ENCODE assay signal across 12 mouse cellular contexts in the genomic region with DNA sequence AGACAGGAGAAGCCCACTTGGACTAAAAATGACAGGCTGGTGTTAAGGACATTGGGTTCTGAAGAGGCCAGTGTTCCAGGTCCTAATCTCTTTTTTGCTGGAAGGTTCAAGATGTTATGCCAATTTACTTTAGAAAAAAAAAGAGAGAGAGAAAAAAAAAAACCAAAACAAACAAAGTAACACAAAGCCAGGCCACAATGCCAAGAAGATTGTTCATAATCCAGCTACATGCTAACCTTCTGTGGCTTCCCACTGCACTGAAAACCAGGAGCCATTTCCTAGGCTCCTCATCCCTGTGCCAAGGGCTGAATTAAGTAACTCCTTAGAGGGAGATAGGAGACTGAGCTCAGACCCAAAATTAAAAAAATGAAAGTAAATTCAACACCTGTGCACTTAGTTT. TPM values are rescaled to one million over a fixed set of nuclear protein-coding genes. Genes with fewer than 3 reads are reported as not detected.
DNase-seq lines count a peak whose midpoint lies in the region; ATAC-seq and TF ChIP-seq lines count a peak whose summit lies in the region.
"Had no signal": no experiment of that assay in that cellular context is flagged by ENCODE, and none has a peak within 500 bp of the region (broad histone marks: within the 10 kb centered on the region; RNA-seq: fewer than 3 reads in every experiment).

No protein-coding gene starts in this region.

- no peak overlapping the region for H3K27ac ChIP-seq in hindbrain, embryonic 14.5 days
- H3K27ac ChIP-seq in hindbrain, embryonic 10.5 days: no peak overlapping the region
- no peak overlapping the region for H3K27ac ChIP-seq in stomach, embryonic 15.5 days
- H3K27ac ChIP-seq in stomach, postnatal 0 days (replicated peaks): no peak overlapping the region
- no peak overlapping the region for H3K27ac ChIP-seq in limb, embryonic 10.5 days
- H3K27ac ChIP-seq: heart, embryonic 15.5 days had no signal

- TF ChIP-seq CTCF in stomach, postnatal 0 days (IDR thresholded peaks at IDR 0.05; ENCODE audit: low read depth): no peak

- no peaks in the 10 kb centered on the region for H3K27me3 ChIP-seq in hindbrain, embryonic 14.5 days (ENCODE audit: control insufficient read depth, insufficient read depth, low read length)
- no peaks in the 10 kb centered on the region for H3K27me3 ChIP-seq in hindbrain, embryonic 10.5 days (ENCODE audit: insufficient read depth, poor library complexity, severe bottlenecking)
- H3K27me3 ChIP-seq in stomach, embryonic 15.5 days (replicated peaks): no peaks in the 10 kb centered on the region
- no peaks in the 10 kb centered on the region for H3K27me3 ChIP-seq in stomach, postnatal 0 days (ENCODE audit: control insufficient read depth, insufficient read depth, low read length)
- H3K27me3 ChIP-seq in limb, embryonic 10.5 days (ENCODE audit: low read depth, poor library complexity, severe bottlenecking): no peaks in the 10 kb centered on the region
- H3K27me3 ChIP-seq: heart, embryonic 15.5 days had no signal

- DNase-seq in hindbrain, embryonic 14.5 days (ENCODE audit: low spot score): no peak
- no peak for DNase-seq in hindbrain, embryonic 10.5 days (ENCODE audit: low spot score)
- DNase-seq in stomach, postnatal 0 days (ENCODE audit: low spot score): no peak
- DNase-seq in limb, embryonic 10.5 days (ENCODE audit: low spot score): no peak
- DNase-seq in ovary, postnatal 36 days (ENCODE audit: low spot score): no peak
- DNase-seq in layer of hippocampus, adult 8-10 months (ENCODE audit: low spot score in 2 of 2): no peak
- DNase-seq: cerebellum, adult 9-10 months; gastrocnemius, postnatal 10 days; kidney, adult 11 months; spleen, adult 18-20 months had no signal

- no peak overlapping the region for H3K4me3 ChIP-seq in hindbrain, embryonic 14.5 days (replicated peaks; ENCODE audit: low read length)
- no peak overlapping the region for H3K4me3 ChIP-seq in hindbrain, embryonic 10.5 days
- H3K4me3 ChIP-seq in stomach, embryonic 15.5 days (replicated peaks): no peak overlapping the region
- H3K4me3 ChIP-seq in stomach, postnatal 0 days (ENCODE audit: low read depth, low read length): no peak overlapping the region
- H3K4me3 ChIP-seq in limb, embryonic 10.5 days: peak overlapping the region; percentile 99; the same call in 1 of the 2 replicates
- H3K4me3 ChIP-seq: heart, embryonic 15.5 days had no signal

- H3K4me2 ChIP-seq in hindbrain, embryonic 14.5 days (replicated peaks): peak overlapping the region; percentile 80
- H3K4me2 ChIP-seq in stomach, embryonic 15.5 days: peak overlapping the region; percentile 88
- no peak overlapping the region for H3K4me2 ChIP-seq in stomach, postnatal 0 days (replicated peaks; ENCODE audit: low read depth)

- peaks cover 25% of the 10 kb centered on the region for H3K36me3 ChIP-seq in hindbrain, embryonic 14.5 days (replicated peaks; ENCODE audit: control insufficient read depth, insufficient read depth)
- peaks cover 38% of the 10 kb centered on the region for H3K36me3 ChIP-seq in hindbrain, embryonic 10.5 days
- H3K36me3 ChIP-seq in stomach, embryonic 15.5 days: 0 out of 2 replicates have a peak, but pooled peaks cover 4% of the 10 kb centered on the region
- no peaks in the 10 kb centered on the region; the same call in 1 of the 2 replicates for H3K36me3 ChIP-seq in stomach, postnatal 0 days (ENCODE audit: control insufficient read depth, insufficient read depth, low read length)
- H3K36me3 ChIP-seq in limb, embryonic 10.5 days: peaks cover 39% of the 10 kb centered on the region
- H3K36me3 ChIP-seq: heart, embryonic 15.5 days had no signal

- H3K9me3 ChIP-seq in hindbrain, embryonic 14.5 days (ENCODE audit: control insufficient read depth, low read length): no peaks in the 10 kb centered on the region
- no peaks in the 10 kb centered on the region for H3K9me3 ChIP-seq in hindbrain, embryonic 10.5 days
- H3K9me3 ChIP-seq in stomach, embryonic 15.5 days: no peaks in the 10 kb centered on the region
- H3K9me3 ChIP-seq in stomach, postnatal 0 days (ENCODE audit: control insufficient read depth, low read length): no peaks in the 10 kb centered on the region
- no peaks in the 10 kb centered on the region for H3K9me3 ChIP-seq in limb, embryonic 10.5 days (replicated peaks)
- H3K9me3 ChIP-seq: heart, embryonic 15.5 days had no signal

- H3K4me1 ChIP-seq in hindbrain, embryonic 14.5 days (replicated peaks; ENCODE audit: control insufficient read depth, insufficient read depth, low read length): peaks cover 17% of the 10 kb centered on the region; the same call in 1 of the 2 replicates
- peaks cover 16% of the 10 kb centered on the region for H3K4me1 ChIP-seq in hindbrain, embryonic 10.5 days (replicated peaks)
- H3K4me1 ChIP-seq in stomach, embryonic 15.5 days: peaks cover 10% of the 10 kb centered on the region; the same call in 1 of the 2 replicates
- no peaks in the 10 kb centered on the region for H3K4me1 ChIP-seq in stomach, postnatal 0 days (replicated peaks; ENCODE audit: control insufficient read depth, insufficient read depth)
- H3K4me1 ChIP-seq in limb, embryonic 10.5 days: peaks cover 18% of the 10 kb centered on the region

- no peak for ATAC-seq in hindbrain, embryonic 14.5 days (ENCODE audit: low FRiP score)
- no peak for ATAC-seq in stomach, embryonic 15.5 days (ENCODE audit: insufficient read depth, low FRiP score, low read depth)
- ATAC-seq in stomach, postnatal 0 days (ENCODE audit: low FRiP score, low TSS enrichment): no peak

- no peak overlapping the region for H3K9ac ChIP-seq in hindbrain, embryonic 14.5 days
- no peak overlapping the region for H3K9ac ChIP-seq in stomach, embryonic 15.5 days
- no peak overlapping the region for H3K9ac ChIP-seq in stomach, postnatal 0 days (ENCODE audit: low read length)
- H3K9ac ChIP-seq: heart, embryonic 15.5 days had no signal

- no peak for TF ChIP-seq EP300 in stomach, postnatal 0 days (optimal IDR thresholded peaks at IDR 0.05)

RNA-seq across cellular contexts. Expression of gene Mthfd2, which starts 10.4 kb away (rescaled TPM):
- polyA plus RNA-seq in hindbrain, embryonic 14.5 days (2014; fragmentation: Nextera tagmentation; extraction: Ambion mirVana): 30.4 and 35.7 TPM in 2 replicates
- 43.6 and 61.8 TPM in 2 replicates for polyA plus RNA-seq in hindbrain, embryonic 10.5 days (2016; fragmentation: Nextera tagmentation; extraction: Ambion mirVana)
- 33.7 and 42.0 TPM in 2 replicates for polyA plus RNA-seq in stomach, embryonic 15.5 days (2015; fragmentation: Nextera tagmentation; extraction: Ambion mirVana)
- 21.1 and 23.0 TPM in 2 replicates for polyA plus RNA-seq in stomach, postnatal 0 days (2015; fragmentation: Nextera tagmentation; extraction: Ambion mirVana)
- polyA plus RNA-seq in limb, embryonic 10.5 days (2016; fragmentation: Nextera tagmentation; extraction: Ambion mirVana): 64.9 and 94.0 TPM in 2 replicates
- total RNA-seq in layer of hippocampus, adult 8-10 months (2022): 10 to 100 TPM in 1 of 4 experiments, 1 to 10 TPM in 3; 5.7 to 10.6 (median 9.5) TPM

RNA-seq across cellular contexts. Expression of gene Mob1a, which starts 10.5 kb away (rescaled TPM):
- 27.8 and 30.6 TPM in 2 replicates for polyA plus RNA-seq in hindbrain, embryonic 14.5 days (2014; fragmentation: Nextera tagmentation; extraction: Ambion mirVana)
- polyA plus RNA-seq in hindbrain, embryonic 10.5 days (2016; fragmentation: Nextera tagmentation; extraction: Ambion mirVana): 50.1 and 58.6 TPM in 2 replicates
- polyA plus RNA-seq in stomach, embryonic 15.5 days (2015; fragmentation: Nextera tagmentation; extraction: Ambion mirVana): 63.5 and 64.5 TPM in 2 replicates
- polyA plus RNA-seq in stomach, postnatal 0 days (2015; fragmentation: Nextera tagmentation; extraction: Ambion mirVana): 31.0 and 32.5 TPM in 2 replicates
- 54.1 and 63.3 TPM in 2 replicates for polyA plus RNA-seq in limb, embryonic 10.5 days (2016; fragmentation: Nextera tagmentation; extraction: Ambion mirVana)
- total RNA-seq in layer of hippocampus, adult 8-10 months (2022): 10 to 100 TPM; 20.5 to 31.0 (median 26.1) TPM

RNA-seq across cellular contexts. Expression of gene Bola3, which starts 33.7 kb away (rescaled TPM):
- polyA plus RNA-seq in hindbrain, embryonic 14.5 days (2014; fragmentation: Nextera tagmentation; extraction: Ambion mirVana): 60.3 and 61.5 TPM in 2 replicates
- polyA plus RNA-seq in hindbrain, embryonic 10.5 days (2016; fragmentation: Nextera tagmentation; extraction: Ambion mirVana): 138 and 158 TPM in 2 replicates
- polyA plus RNA-seq in stomach, embryonic 15.5 days (2015; fragmentation: Nextera tagmentation; extraction: Ambion mirVana): 149 and 164 TPM in 2 replicates
- 156 and 162 TPM in 2 replicates for polyA plus RNA-seq in stomach, postnatal 0 days (2015; fragmentation: Nextera tagmentation; extraction: Ambion mirVana)
- polyA plus RNA-seq in limb, embryonic 10.5 days (2016; fragmentation: Nextera tagmentation; extraction: Ambion mirVana): 162 and 171 TPM in 2 replicates
- 10 to 100 TPM; 33.5 to 55.4 (median 42.2) TPM for total RNA-seq in layer of hippocampus, adult 8-10 months (2022)
